Mouse (Mus musculus): Measurements from ENCODE around the gene Evpl. TPM values are rescaled to one million over a fixed set of nuclear protein-coding genes. Genes with fewer than 3 reads are reported as not detected.

Evpl gene
- total and polyA plus RNA-seq, 3 experiments = 0.01 to 0.05 TPM; not detected in 1

DNA sequence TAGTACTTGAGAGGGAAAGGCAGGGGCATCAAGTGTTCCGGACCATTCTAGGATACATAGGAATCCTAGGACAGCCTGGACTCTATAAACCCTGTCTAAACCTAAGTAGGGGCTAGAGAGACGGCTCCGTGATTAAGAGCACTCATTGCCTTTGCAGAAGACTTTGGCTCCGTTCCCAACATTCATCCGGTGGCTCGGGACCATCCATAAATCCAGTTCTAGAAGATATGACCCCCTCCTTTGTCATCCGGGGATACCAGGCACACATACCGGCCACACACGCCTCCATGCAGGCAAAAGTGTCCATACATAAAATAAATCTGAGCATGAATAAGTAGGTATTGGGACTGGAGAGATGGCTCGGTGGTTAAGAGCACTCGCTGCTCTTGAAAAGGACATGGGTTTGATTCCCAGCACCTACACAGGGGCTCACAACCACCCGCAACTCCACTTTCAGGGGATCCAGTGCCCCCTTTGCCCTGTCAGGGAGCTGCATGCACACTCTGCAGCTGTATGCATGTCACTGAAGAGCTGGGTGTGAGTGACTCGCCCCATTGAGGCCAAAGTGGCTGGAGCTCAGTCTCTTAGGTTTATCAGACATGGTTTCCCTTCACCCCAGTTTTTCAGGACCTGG is 23.9 kb downstream of the Evpl start:
- no peak for ATAC-seq (ENCODE audit: extremely low read depth, insufficient number of reproducible peaks, low FRiP score, poor library complexity, severe bottlenecking)
- Histone ChIP-seq H3K4me3 (ENCODE audit: low read depth, low read length) (no peak overlapping the region), H3K27me3 (ENCODE audit: insufficient read depth, low read length) (peaks cover 9% of the 10 kb centered on the region), H3K36me3 (replicated peaks) (peaks cover 47% of the 10 kb centered on the region), H3K9me3 (replicated peaks) (no peaks in the 10 kb centered on the region), H3K4me1 (ENCODE audit: insufficient read depth, low read depth, low read length) (peaks cover 8% of the 10 kb centered on the region)
- no peak for DNase-seq (ENCODE audit: low spot score)
- TF ChIP-seq TAL1 (conservative IDR thresholded peaks at IDR 0.05; ENCODE audit: low read depth, low read length) (no peak), POLR2AphosphoS5 (IDR thresholded peaks at IDR 0.05; ENCODE audit: insufficient replicate concordance, low read depth, low read length) (no peak), GATA1 (IDR thresholded peaks at IDR 0.05; ENCODE audit: borderline replicate concordance, low read length) (no peak), CTCF (IDR thresholded peaks at IDR 0.05; ENCODE audit: low read depth, low read length) (no peak), GATA2 (IDR thresholded peaks at IDR 0.05; ENCODE audit: borderline replicate concordance, low read depth, low read length) (no peak)

GRCm38 (mm10) chr11:116212847-116213246 is 25.0 kb downstream of the Evpl start:
- peaks cover 5% of the 10 kb centered on the region for H3K27me3 ChIP-seq (ENCODE audit: insufficient read depth, low read length)
- TF ChIP-seq POLR2AphosphoS5 (IDR thresholded peaks at IDR 0.05; ENCODE audit: insufficient replicate concordance, low read depth, low read length) (no peak), TAL1 (conservative IDR thresholded peaks at IDR 0.05; ENCODE audit: low read depth, low read length) (no peak), CTCF (IDR thresholded peaks at IDR 0.05; ENCODE audit: low read depth, low read length) (no peak), GATA2 (IDR thresholded peaks at IDR 0.05; ENCODE audit: borderline replicate concordance, low read depth, low read length) (no peak), GATA1 (IDR thresholded peaks at IDR 0.05; ENCODE audit: borderline replicate concordance, low read length) (no peak)
- peaks cover 3% of the 10 kb centered on the region; the same call in 1 of the 2 replicates for H3K4me1 ChIP-seq (ENCODE audit: insufficient read depth, low read depth, low read length)
- no peaks in the 10 kb centered on the region for H3K9me3 ChIP-seq (replicated peaks)
- H3K36me3 ChIP-seq (replicated peaks) = peaks cover 55% of the 10 kb centered on the region
- ATAC-seq (ENCODE audit: extremely low read depth, insufficient number of reproducible peaks, low FRiP score, poor library complexity, severe bottlenecking) = no peak
- no peak for DNase-seq (ENCODE audit: low spot score)
- H3K4me3 ChIP-seq (ENCODE audit: low read depth, low read length) = no peak overlapping the region

DNA sequence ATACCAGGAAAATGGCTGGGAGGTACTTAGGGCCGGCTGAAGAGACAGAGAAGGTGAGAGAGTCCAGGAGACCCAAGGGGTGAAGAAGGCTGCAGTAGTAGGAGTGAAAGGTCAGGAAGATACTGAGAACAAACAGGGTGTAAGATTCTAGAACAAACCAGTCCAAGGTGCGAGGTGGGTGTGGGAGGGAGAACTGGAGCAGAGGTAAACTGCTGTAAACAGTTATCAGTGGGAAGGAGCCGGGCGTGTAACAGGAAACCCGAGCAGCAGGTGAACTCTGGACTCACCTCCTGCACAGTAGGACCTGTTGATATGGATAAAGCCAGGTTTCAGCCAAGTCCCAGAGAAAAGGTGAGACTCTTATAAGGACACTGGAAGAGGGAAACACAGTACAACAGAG is 27.2 kb downstream of the Evpl start:
- Histone ChIP-seq H3K9me3 (replicated peaks) (no peaks in the 10 kb centered on the region), H3K36me3 (replicated peaks) (peaks cover 73% of the 10 kb centered on the region), H3K27me3 (ENCODE audit: insufficient read depth, low read length) (no peaks in the 10 kb centered on the region), H3K4me1 (ENCODE audit: insufficient read depth, low read depth, low read length) (peaks cover 2% of the 10 kb centered on the region; the same call in 1 of the 2 replicates), H3K4me3 (ENCODE audit: low read depth, low read length) (no peak overlapping the region)
- TF ChIP-seq CTCF (IDR thresholded peaks at IDR 0.05; ENCODE audit: low read depth, low read length) = no peak
- TF ChIP-seq POLR2AphosphoS5 (IDR thresholded peaks at IDR 0.05; ENCODE audit: insufficient replicate concordance, low read depth, low read length) = no peak
- no peak for TF ChIP-seq TAL1 (conservative IDR thresholded peaks at IDR 0.05; ENCODE audit: low read depth, low read length)
- no peak for TF ChIP-seq GATA2 (IDR thresholded peaks at IDR 0.05; ENCODE audit: borderline replicate concordance, low read depth, low read length)
- no peak for TF ChIP-seq GATA1 (IDR thresholded peaks at IDR 0.05; ENCODE audit: borderline replicate concordance, low read length)
- DNase-seq (ENCODE audit: low spot score) (no peak), ATAC-seq (ENCODE audit: extremely low read depth, insufficient number of reproducible peaks, low FRiP score, poor library complexity, severe bottlenecking) (no peak)

DNA sequence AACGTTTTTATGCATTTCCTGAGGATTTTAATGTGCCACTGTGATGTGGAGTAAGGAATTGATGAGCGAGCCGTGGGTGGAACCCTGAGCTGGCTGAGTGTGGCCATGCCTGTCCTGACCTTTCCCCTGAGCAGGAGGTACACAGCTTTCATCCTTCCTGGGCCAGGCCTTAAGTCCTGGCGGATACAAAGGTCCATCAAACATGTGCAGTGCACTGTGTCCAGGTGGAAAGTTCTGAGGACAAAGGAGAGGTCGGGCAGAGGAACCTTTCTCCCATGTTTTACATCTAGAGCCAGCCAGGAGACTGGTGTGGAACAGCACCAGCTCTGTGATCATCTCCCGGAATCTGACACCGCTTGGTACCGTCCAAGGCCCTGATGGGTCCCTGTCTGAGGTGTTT is 28.6 kb downstream of the Evpl start:
- H3K36me3 ChIP-seq (replicated peaks) = peaks cover 80% of the 10 kb centered on the region
- DNase-seq (ENCODE audit: low spot score) = no peak
- H3K9me3 ChIP-seq (replicated peaks) = no peaks in the 10 kb centered on the region
- peaks cover 2% of the 10 kb centered on the region; the same call in 1 of the 2 replicates for H3K4me1 ChIP-seq (ENCODE audit: insufficient read depth, low read depth, low read length)
- H3K27me3 ChIP-seq (ENCODE audit: insufficient read depth, low read length) = no peaks in the 10 kb centered on the region
- TF ChIP-seq CTCF (IDR thresholded peaks at IDR 0.05; ENCODE audit: low read depth, low read length) (no peak), GATA2 (IDR thresholded peaks at IDR 0.05; ENCODE audit: borderline replicate concordance, low read depth, low read length) (no peak), POLR2AphosphoS5 (IDR thresholded peaks at IDR 0.05; ENCODE audit: insufficient replicate concordance, low read depth, low read length) (no peak), TAL1 (conservative IDR thresholded peaks at IDR 0.05; ENCODE audit: low read depth, low read length) (no peak), GATA1 (IDR thresholded peaks at IDR 0.05; ENCODE audit: borderline replicate concordance, low read length) (no peak)
- no peak for ATAC-seq (ENCODE audit: extremely low read depth, insufficient number of reproducible peaks, low FRiP score, poor library complexity, severe bottlenecking)
- H3K4me3 ChIP-seq (ENCODE audit: low read depth, low read length) = no peak overlapping the region

DNA sequence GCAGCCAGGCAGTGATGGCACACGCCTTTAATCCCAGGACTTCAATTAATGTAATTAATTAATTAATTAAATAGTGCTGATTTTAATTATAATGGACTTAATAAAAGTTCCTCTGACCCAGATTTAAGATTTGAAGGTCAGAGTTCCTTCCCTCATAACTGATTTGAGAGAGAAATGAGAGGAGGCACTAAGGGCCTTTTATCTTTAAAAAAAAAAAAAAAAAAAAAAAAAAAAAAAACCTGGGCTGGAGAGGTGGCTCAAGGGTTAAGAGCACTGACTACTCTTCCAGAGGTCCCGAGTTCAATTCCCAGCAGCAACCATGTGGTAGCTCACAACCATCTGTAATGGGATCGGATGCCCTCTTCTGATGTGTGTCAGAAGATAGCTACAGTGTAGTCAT is 29.2 kb downstream of the Evpl start:
- Histone ChIP-seq H3K4me1 (ENCODE audit: insufficient read depth, low read depth, low read length) (peaks cover 2% of the 10 kb centered on the region; the same call in 1 of the 2 replicates), H3K4me3 (ENCODE audit: low read depth, low read length) (no peak overlapping the region), H3K36me3 (replicated peaks) (peaks cover 79% of the 10 kb centered on the region), H3K9me3 (replicated peaks) (no peaks in the 10 kb centered on the region), H3K27me3 (ENCODE audit: insufficient read depth, low read length) (no peaks in the 10 kb centered on the region)
- no peak for ATAC-seq (ENCODE audit: extremely low read depth, insufficient number of reproducible peaks, low FRiP score, poor library complexity, severe bottlenecking)
- DNase-seq (ENCODE audit: low spot score) = no peak
- TF ChIP-seq POLR2AphosphoS5 (IDR thresholded peaks at IDR 0.05; ENCODE audit: insufficient replicate concordance, low read depth, low read length) (no peak), GATA1 (IDR thresholded peaks at IDR 0.05; ENCODE audit: borderline replicate concordance, low read length) (no peak), CTCF (IDR thresholded peaks at IDR 0.05; ENCODE audit: low read depth, low read length) (no peak), GATA2 (IDR thresholded peaks at IDR 0.05; ENCODE audit: borderline replicate concordance, low read depth, low read length) (no peak), TAL1 (conservative IDR thresholded peaks at IDR 0.05; ENCODE audit: low read depth, low read length) (no peak)

GRCm38 (mm10) chr11:116206678-116207077 is 31.2 kb downstream of the Evpl start:
- no peak overlapping the region for H3K4me3 ChIP-seq (ENCODE audit: low read depth, low read length)
- H3K4me1 ChIP-seq (ENCODE audit: insufficient read depth, low read depth, low read length) = peaks cover 2% of the 10 kb centered on the region; the same call in 1 of the 2 replicates
- H3K27me3 ChIP-seq (ENCODE audit: insufficient read depth, low read length) = no peaks in the 10 kb centered on the region
- H3K36me3 ChIP-seq (replicated peaks) = peaks cover 80% of the 10 kb centered on the region
- TF ChIP-seq GATA2 (IDR thresholded peaks at IDR 0.05; ENCODE audit: borderline replicate concordance, low read depth, low read length) = no peak
- DNase-seq (ENCODE audit: low spot score) (no peak), ATAC-seq (ENCODE audit: extremely low read depth, insufficient number of reproducible peaks, low FRiP score, poor library complexity, severe bottlenecking) (no peak)
- H3K9me3 ChIP-seq (replicated peaks) = no peaks in the 10 kb centered on the region
